Mouse (Mus musculus): ENCODE measurements around the gene Ascl5. TPM values are rescaled to one million over a fixed set of nuclear protein-coding genes. Genes with fewer than 3 reads are reported as not detected.

Gene Ascl5
- not detected in 2 replicates for polyA plus RNA-seq (2015; fragmentation: Nextera tagmentation; extraction: Ambion mirVana)

GRCm38 (mm10) chr1:136050312-136051012 lies at the start of gene Ascl5:
TSS of gene Ascl5 (plus strand) at chr1:136050804.

GRCm38 (mm10) chr1:136006292-136006748 lies 44.3 kb upstream of the Ascl5 start, which contains the start of gene Igfn1:
TSS of gene Igfn1 (minus strand) at chr1:136006342.

GRCm38 (mm10) chr1:136007211-136008158 lies 43.1 kb upstream of the Ascl5 start, which contains the start of gene Tmem9:
TSS of gene Tmem9 (plus strand) at chr1:136008150.

GRCm38 (mm10) chr1:136052547-136052946 lies 1.9 kb downstream of the Ascl5 start, which contains the start of gene Cacna1s:
TSS of gene Cacna1s (plus strand) at chr1:136052750.

Other genes starting within 250 kb of the Ascl5 start
- gene Lad1, start 232.2 kb upstream of the Ascl5 start, polyA plus RNA-seq (2015; fragmentation: Nextera tagmentation; extraction: Ambion mirVana), result 1.4 and 2.0 TPM in 2 replicates
- gene Tnnt2, start 214.4 kb upstream of the Ascl5 start, polyA plus RNA-seq (2015; fragmentation: Nextera tagmentation; extraction: Ambion mirVana), result 2.2 and 3.0 TPM in 2 replicates
- 0.08 and 0.12 TPM in 2 replicates for gene Pkp1, start 131.6 kb upstream of the Ascl5 start, polyA plus RNA-seq (2015; fragmentation: Nextera tagmentation; extraction: Ambion mirVana)
- not detected in 2 replicates for gene Igfn1, start 44.5 kb upstream of the Ascl5 start, polyA plus RNA-seq (2015; fragmentation: Nextera tagmentation; extraction: Ambion mirVana)
- 62.6 and 70.5 TPM in 2 replicates for gene Tmem9, start 42.7 kb upstream of the Ascl5 start, polyA plus RNA-seq (2015; fragmentation: Nextera tagmentation; extraction: Ambion mirVana)
- 0.05 and 0.08 TPM in 2 replicates for gene Cacna1s, start 1.9 kb downstream of the Ascl5 start, polyA plus RNA-seq (2015; fragmentation: Nextera tagmentation; extraction: Ambion mirVana)
- gene Kif21b, start 80.6 kb downstream of the Ascl5 start, polyA plus RNA-seq (2015; fragmentation: Nextera tagmentation; extraction: Ambion mirVana), result 3.3 and 4.3 TPM in 2 replicates
- not detected in 2 replicates for gene Mroh3, start 162.0 kb downstream of the Ascl5 start, polyA plus RNA-seq (2015; fragmentation: Nextera tagmentation; extraction: Ambion mirVana)
- gene Inava, start 183.5 kb downstream of the Ascl5 start, polyA plus RNA-seq (2015; fragmentation: Nextera tagmentation; extraction: Ambion mirVana), result 0.11 TPM in 1 of 2 replicates, not detected in the other
- gene Gpr25, start 210.1 kb downstream of the Ascl5 start, polyA plus RNA-seq (2015; fragmentation: Nextera tagmentation; extraction: Ambion mirVana), result not detected in 2 replicates